Comparison of ENCODE assay signal across 16 mouse cellular contexts in genomic region chr15:8411873-8412272, GRCm38 (mm10).
"Had no signal": no experiment of that assay in that cellular context is flagged by ENCODE, and none has a peak within 500 bp of the region (broad histone marks: within the 10 kb centered on the region; RNA-seq: fewer than 3 reads in every experiment).

No protein-coding gene starts in this region.

- H3K27me3 ChIP-seq: limb, embryonic 15.5 days; neural tube, embryonic 15.5 days had no signal

- ATAC-seq: intestine, postnatal 0 days; lung, postnatal 0 days had no signal

- H3K9ac ChIP-seq: limb, embryonic 15.5 days; neural tube, embryonic 15.5 days had no signal

- H3K4me1 ChIP-seq: limb, embryonic 15.5 days; neural tube, embryonic 15.5 days had no signal

- DNase-seq: kidney, adult 8-10 months; kidney, postnatal 36 days; layer of hippocampus, adult 9-11 months; layer of hippocampus, postnatal 36 days; lung, adult 2 months; lung, postnatal 36 days; midbrain, embryonic 14.5 days; right cerebral cortex, adult 18-20 months; right cerebral cortex, postnatal 25 days; thymus, postnatal 4 days had no signal

- H3K4me2 ChIP-seq: limb, embryonic 15.5 days; neural tube, embryonic 15.5 days had no signal

- H3K4me3 ChIP-seq: limb, embryonic 15.5 days; myocyte; neural tube, embryonic 15.5 days had no signal

- H3K9me3 ChIP-seq: limb, embryonic 15.5 days; neural tube, embryonic 15.5 days had no signal

- H3K27ac ChIP-seq: kidney, postnatal 0 days; limb, embryonic 15.5 days; neural tube, embryonic 15.5 days had no signal

- H3K36me3 ChIP-seq: limb, embryonic 15.5 days; neural tube, embryonic 15.5 days had no signal
